Mouse (Mus musculus): Measurements from ENCODE around the gene Xbp1. TPM values are rescaled to one million over a fixed set of nuclear protein-coding genes. Genes with fewer than 3 reads are reported as not detected.

The Xbp1 gene
- polyA plus RNA-seq, 1 experiment, result 75.6 TPM

- no peak for DNase-seq (ENCODE audit: low read depth in 1 of 2, low spot score in 2 of 2)
- peaks cover 19% of the 10 kb centered on the region; the same call in 1 of the 2 replicates for H3K4me1 ChIP-seq (ENCODE audit: control insufficient read depth, insufficient read depth, insufficient read length)
- no peak overlapping the region for H3K4me3 ChIP-seq (ENCODE audit: extremely low read depth, insufficient read depth, insufficient read length)
- H3K27me3 ChIP-seq (ENCODE audit: control insufficient read depth, insufficient read depth, low read length), result no peaks in the 10 kb centered on the region
- 91% methylated on average over 4 of the region's 4 CpGs for WGBS
- no peaks in the 10 kb centered on the region for H3K36me3 ChIP-seq (ENCODE audit: control insufficient read depth, insufficient read depth, low read length)
- H3K27ac ChIP-seq (ENCODE audit: insufficient read depth, low read length), result no peak overlapping the region
- TF ChIP-seq CTCF (IDR thresholded peaks at IDR 0.05; ENCODE audit: extremely low read depth, insufficient read depth, insufficient read length, insufficient replicate concordance) (no peak), POLR2A (IDR thresholded peaks at IDR 0.05; ENCODE audit: low read depth, low read length) (no peak)
Measured at GRCm38 (mm10) chr11:5514091-5514490, 6.4 kb upstream of the Xbp1 start.

GRCm38 (mm10) chr11:5515196-5515595 is 5.3 kb upstream of the Xbp1 start:
- H3K27ac ChIP-seq (ENCODE audit: insufficient read depth, low read length), result no peak overlapping the region
- H3K36me3 ChIP-seq (ENCODE audit: control insufficient read depth, insufficient read depth, low read length), result no peaks in the 10 kb centered on the region
- WGBS, result 92% methylated on average over 6 of the region's 6 CpGs
- H3K27me3 ChIP-seq (ENCODE audit: control insufficient read depth, insufficient read depth, low read length), result no peaks in the 10 kb centered on the region
- TF ChIP-seq POLR2A (IDR thresholded peaks at IDR 0.05; ENCODE audit: low read depth, low read length) (no peak), CTCF (IDR thresholded peaks at IDR 0.05; ENCODE audit: extremely low read depth, insufficient read depth, insufficient read length, insufficient replicate concordance) (no peak)
- H3K4me3 ChIP-seq (ENCODE audit: extremely low read depth, insufficient read depth, insufficient read length), result no peak overlapping the region
- no peak for DNase-seq (ENCODE audit: low read depth in 1 of 2, low spot score in 2 of 2)
- peaks cover 9% of the 10 kb centered on the region; the same call in 1 of the 2 replicates for H3K4me1 ChIP-seq (ENCODE audit: control insufficient read depth, insufficient read depth, insufficient read length)

- DNase-seq (ENCODE audit: low read depth in 1 of 2, low spot score in 2 of 2), result no peak
- Histone ChIP-seq H3K27ac (ENCODE audit: insufficient read depth, low read length) (no peak overlapping the region), H3K27me3 (ENCODE audit: control insufficient read depth, insufficient read depth, low read length) (no peaks in the 10 kb centered on the region), H3K4me3 (ENCODE audit: extremely low read depth, insufficient read depth, insufficient read length) (no peak overlapping the region), H3K4me1 (ENCODE audit: control insufficient read depth, insufficient read depth, insufficient read length) (peaks cover 7% of the 10 kb centered on the region; the same call in 1 of the 2 replicates), H3K36me3 (ENCODE audit: control insufficient read depth, insufficient read depth, low read length) (no peaks in the 10 kb centered on the region)
- TF ChIP-seq CTCF (IDR thresholded peaks at IDR 0.05; ENCODE audit: extremely low read depth, insufficient read depth, insufficient read length, insufficient replicate concordance), result no peak
- TF ChIP-seq POLR2A (IDR thresholded peaks at IDR 0.05; ENCODE audit: low read depth, low read length), result no peak
- WGBS, result 94% methylated on average over 6 of the region's 6 CpGs
Measured at GRCm38 (mm10) chr11:5515655-5516054, 4.8 kb upstream of the Xbp1 start.

GRCm38 (mm10) chr11:5516151-5516550 is 4.3 kb upstream of the Xbp1 start:
- no peak for DNase-seq (ENCODE audit: low read depth in 1 of 2, low spot score in 2 of 2)

DNA sequence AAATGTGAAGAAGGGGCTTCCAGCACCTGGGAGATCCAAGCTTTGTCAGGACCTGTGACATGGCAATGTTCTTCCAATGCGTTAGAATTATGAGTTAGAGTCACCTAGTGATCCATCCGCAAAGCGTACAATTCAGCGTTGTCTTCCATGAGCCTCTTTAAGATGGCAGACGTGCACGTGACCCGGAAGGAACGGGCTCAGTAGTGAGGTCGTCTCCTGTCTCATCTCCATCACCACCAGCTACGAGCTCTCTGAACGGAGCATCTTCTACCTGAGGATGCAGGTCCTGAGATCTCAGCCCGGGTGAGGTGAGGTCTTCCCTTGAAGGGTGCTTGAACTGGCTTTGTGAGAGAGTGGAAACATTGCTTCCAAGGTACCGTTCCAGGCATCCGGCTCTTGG is 3.8 kb upstream of the Xbp1 start:
- Histone ChIP-seq H3K36me3 (ENCODE audit: control insufficient read depth, insufficient read depth, low read length) (no peaks in the 10 kb centered on the region), H3K27me3 (ENCODE audit: control insufficient read depth, insufficient read depth, low read length) (no peaks in the 10 kb centered on the region), H3K4me1 (ENCODE audit: control insufficient read depth, insufficient read depth, insufficient read length) (peaks cover 5% of the 10 kb centered on the region; the same call in 1 of the 2 replicates), H3K4me3 (ENCODE audit: extremely low read depth, insufficient read depth, insufficient read length) (no peak overlapping the region), H3K27ac (ENCODE audit: insufficient read depth, low read length) (no peak overlapping the region)
- TF ChIP-seq CTCF (IDR thresholded peaks at IDR 0.05; ENCODE audit: extremely low read depth, insufficient read depth, insufficient read length, insufficient replicate concordance), result no peak
- 90% methylated on average over 14 of the region's 14 CpGs for WGBS
- no peak for DNase-seq (ENCODE audit: low read depth in 1 of 2, low spot score in 2 of 2)

More at GRCm38 (mm10) chr11:5516151-5516550, 4.3 kb upstream of the Xbp1 start:
- WGBS, result 91% methylated on average over 7 of the region's 7 CpGs
- Histone ChIP-seq H3K27ac (ENCODE audit: insufficient read depth, low read length) (no peak overlapping the region), H3K27me3 (ENCODE audit: control insufficient read depth, insufficient read depth, low read length) (no peaks in the 10 kb centered on the region), H3K36me3 (ENCODE audit: control insufficient read depth, insufficient read depth, low read length) (no peaks in the 10 kb centered on the region), H3K4me1 (ENCODE audit: control insufficient read depth, insufficient read depth, insufficient read length) (peaks cover 7% of the 10 kb centered on the region; the same call in 1 of the 2 replicates), H3K4me3 (ENCODE audit: extremely low read depth, insufficient read depth, insufficient read length) (no peak overlapping the region)
- no peak for TF ChIP-seq POLR2A (IDR thresholded peaks at IDR 0.05; ENCODE audit: low read depth, low read length)
- no peak for TF ChIP-seq CTCF (IDR thresholded peaks at IDR 0.05; ENCODE audit: extremely low read depth, insufficient read depth, insufficient read length, insufficient replicate concordance)

- no peak overlapping the region for H3K27ac ChIP-seq (ENCODE audit: insufficient read depth, low read length)
- peaks cover under 1% of the 10 kb centered on the region; the same call in 1 of the 2 replicates for H3K36me3 ChIP-seq (ENCODE audit: control insufficient read depth, insufficient read depth, low read length)
- H3K4me3 ChIP-seq (ENCODE audit: extremely low read depth, insufficient read depth, insufficient read length), result no peak overlapping the region
- peaks cover 1% of the 10 kb centered on the region; the same call in 1 of the 2 replicates for H3K4me1 ChIP-seq (ENCODE audit: control insufficient read depth, insufficient read depth, insufficient read length)
- no peaks in the 10 kb centered on the region for H3K27me3 ChIP-seq (ENCODE audit: control insufficient read depth, insufficient read depth, low read length)
- TF ChIP-seq POLR2A (IDR thresholded peaks at IDR 0.05; ENCODE audit: low read depth, low read length) (no peak), CTCF (IDR thresholded peaks at IDR 0.05; ENCODE audit: extremely low read depth, insufficient read depth, insufficient read length, insufficient replicate concordance) (no peak)
- 62% methylated on average over 6 of the region's 6 CpGs for WGBS
- no peak for DNase-seq (ENCODE audit: low read depth in 1 of 2, low spot score in 2 of 2)
Measured at GRCm38 (mm10) chr11:5517346-5517745, 3.1 kb upstream of the Xbp1 start.

- DNase-seq (ENCODE audit: low read depth in 1 of 2, low spot score in 2 of 2), result no peak
- no peaks in the 10 kb centered on the region for H3K27me3 ChIP-seq (ENCODE audit: control insufficient read depth, insufficient read depth, low read length)
- no peak overlapping the region for H3K27ac ChIP-seq (ENCODE audit: insufficient read depth, low read length)
- no peak overlapping the region for H3K4me3 ChIP-seq (ENCODE audit: extremely low read depth, insufficient read depth, insufficient read length)
- no peaks in the 10 kb centered on the region; the same call in 1 of the 2 replicates for H3K4me1 ChIP-seq (ENCODE audit: control insufficient read depth, insufficient read depth, insufficient read length)
- WGBS, result 93% methylated on average over 3 of the region's 3 CpGs
- H3K36me3 ChIP-seq (ENCODE audit: control insufficient read depth, insufficient read depth, low read length), result peaks cover 14% of the 10 kb centered on the region
- TF ChIP-seq POLR2A (IDR thresholded peaks at IDR 0.05; ENCODE audit: low read depth, low read length) (no peak), CTCF (IDR thresholded peaks at IDR 0.05; ENCODE audit: extremely low read depth, insufficient read depth, insufficient read length, insufficient replicate concordance) (no peak)
Measured at GRCm38 (mm10) chr11:5519681-5520080, 778 bp upstream of the Xbp1 start.

All from spleen, adult 2 months (tissue).